Mouse (Mus musculus) hindbrain, embryonic 14.5 days (tissue): ENCODE measurements around the gene Ropn1l. TPM values are rescaled to one million over a fixed set of nuclear protein-coding genes. Genes with fewer than 3 reads are reported as not detected.
A peak's percentile ranks its signal among the peaks of the same experiment; 100 is the strongest.

Experiments used
- ATAC-seq: fragments of 200-750 bp; cut with Nextera tagmentation; 2 replicates; pipeline ENCODE4 v1.8.0; 2017; ENCODE audit warnings: moderate number of reproducible peaks, mild to moderate bottlenecking, moderate TSS enrichment, moderate library complexity; ENCODE audit not compliant: low FRiP score
- DNase-seq: peaks from one replicate; pipeline ENCODE4 v3.0.0-alpha.2; 2015; ENCODE audit warnings: low spot score
- H3K27ac ChIP-seq: fragments of 300-500 bp; sonication (generic); 2 replicates; pipeline ENCODE4 v1.5.1; 2014; ENCODE audit warnings: mild to moderate bottlenecking, moderate library complexity
- H3K27me3 ChIP-seq: fragments of 300-500 bp; sonication (generic); 2 replicates; pipeline ENCODE4 v1.6.1; 2014; ENCODE audit warnings: mild to moderate bottlenecking, low read length, mixed read lengths; ENCODE audit not compliant: control insufficient read depth, insufficient read depth
- H3K36me3 ChIP-seq: fragments of 300-500 bp; sonication (generic); replicated peaks from 2 replicates; pipeline ENCODE4 v1.6.1; 2014; ENCODE audit not compliant: control insufficient read depth, insufficient read depth
- H3K4me1 ChIP-seq: fragments of 300-500 bp; sonication (generic); replicated peaks from 2 replicates; pipeline ENCODE4 v1.6.1; 2014; ENCODE audit warnings: antibody characterized with exemption, low read length, mixed read lengths; ENCODE audit not compliant: control insufficient read depth, insufficient read depth
- H3K4me2 ChIP-seq: fragments of 300-500 bp; sonication (generic); replicated peaks from 2 replicates; pipeline ENCODE4 v1.6.1; 2014; ENCODE audit warnings: mild to moderate bottlenecking, moderate library complexity
- H3K4me3 ChIP-seq: fragments of 300-500 bp; sonication (generic); replicated peaks from 2 replicates; pipeline ENCODE4 v1.5.1; 2014; ENCODE audit warnings: mild to moderate bottlenecking, low read length
- H3K9ac ChIP-seq: fragments of 300-500 bp; sonication (generic); 2 replicates; pipeline ENCODE4 v1.6.1; 2014
- H3K9me3 ChIP-seq: fragments of 300-500 bp; sonication (generic); 2 replicates; pipeline ENCODE4 v1.6.1; 2016; ENCODE audit warnings: low read length; ENCODE audit not compliant: control insufficient read depth
- WGBS: fragments of 180-500 bp; shearing (Covaris S2); extraction: QIAGEN DNeasy Blood & Tissue Kit; methylation state at CpG from one replicate; pipeline ENCODE4 v1.1.7; 2014; 5-methylcytosine and 5-hydroxymethylcytosine counted together
- polyA plus RNA-seq: library from polyadenylated mRNA; unstranded; fragments of >200 nt; fragmentation: Nextera tagmentation; extraction: Ambion mirVana; gene quantifications from 2 replicates; pipeline ENCODE4 v1.2.1, GENCODE M21; 2014

The Ropn1l gene
- polyA plus RNA-seq, 1 experiment from 2014 or later, result 2.8 TPM

GRCm38 (mm10) chr15:31404346-31404745, 49.2 kb downstream of the Ropn1l start:
- Histone ChIP-seq H3K36me3 (no peaks in the 10 kb centered on the region), H3K9ac (no peak overlapping the region), H3K4me1 (0 out of 2 replicates have a peak, but pooled peaks cover 5% of the 10 kb centered on the region), H3K4me2 (no peak overlapping the region), H3K27me3 (no peaks in the 10 kb centered on the region), H3K4me3 (no peak overlapping the region), H3K27ac (no peak overlapping the region), H3K9me3 (no peaks in the 10 kb centered on the region)
- DNase-seq, result no peak
- ATAC-seq, result no peak
- WGBS, result 85% methylated on average over 8 of the region's 8 CpGs

- Histone ChIP-seq H3K4me3 (no peak overlapping the region), H3K27ac (0 out of 2 replicates have a peak overlapping the region, but pooled peaks have one; percentile 2), H3K27me3 (no peaks in the 10 kb centered on the region), H3K4me2 (no peak overlapping the region), H3K36me3 (no peaks in the 10 kb centered on the region), H3K4me1 (0 out of 2 replicates have a peak, but pooled peaks cover 5% of the 10 kb centered on the region), H3K9me3 (no peaks in the 10 kb centered on the region), H3K9ac (no peak overlapping the region)
- ATAC-seq (peak; percentile 45; the same call in 1 of the 2 replicates), DNase-seq (peak; percentile 28)
- 41% methylated on average over 12 of the region's 12 CpGs for WGBS
Measured at GRCm38 (mm10) chr15:31402200-31402892, 51.2 kb downstream of the Ropn1l start.

GRCm38 (mm10) chr15:31400974-31401373, 52.6 kb downstream of the Ropn1l start:
- Histone ChIP-seq H3K4me3 (no peak overlapping the region), H3K27ac (no peak overlapping the region), H3K9ac (no peak overlapping the region), H3K9me3 (no peaks in the 10 kb centered on the region), H3K36me3 (no peaks in the 10 kb centered on the region), H3K4me1 (0 out of 2 replicates have a peak, but pooled peaks cover 5% of the 10 kb centered on the region), H3K27me3 (no peaks in the 10 kb centered on the region), H3K4me2 (no peak overlapping the region)
- DNase-seq (no peak), ATAC-seq (no peak)
- 24% methylated on average over 3 of the region's 3 CpGs for WGBS

- H3K4me2 ChIP-seq, result no peak overlapping the region
- no peaks in the 10 kb centered on the region for H3K36me3 ChIP-seq
- ATAC-seq, result no peak
- 93% methylated on average over 13 of the region's 13 CpGs for WGBS
- no peaks in the 10 kb centered on the region for H3K9me3 ChIP-seq
- H3K27ac ChIP-seq, result no peak overlapping the region
- H3K27me3 ChIP-seq, result no peaks in the 10 kb centered on the region
- H3K4me1 ChIP-seq, result 0 out of 2 replicates have a peak, but pooled peaks cover 5% of the 10 kb centered on the region
- no peak for DNase-seq
- no peak overlapping the region for H3K9ac ChIP-seq
- H3K4me3 ChIP-seq, result no peak overlapping the region
Measured at GRCm38 (mm10) chr15:31398769-31399168, 54.8 kb downstream of the Ropn1l start.

GRCm38 (mm10) chr15:31397379-31397778, 56.2 kb downstream of the Ropn1l start:
- H3K4me1 ChIP-seq, result no peaks in the 10 kb centered on the region
- H3K4me2 ChIP-seq, result no peak overlapping the region
- WGBS, result 81% methylated on average over 3 of the region's 3 CpGs
- H3K27ac ChIP-seq, result no peak overlapping the region
- no peaks in the 10 kb centered on the region for H3K9me3 ChIP-seq
- no peaks in the 10 kb centered on the region for H3K36me3 ChIP-seq
- no peak overlapping the region for H3K4me3 ChIP-seq
- DNase-seq, result no peak
- no peaks in the 10 kb centered on the region for H3K27me3 ChIP-seq
- no peak for ATAC-seq
- H3K9ac ChIP-seq, result no peak overlapping the region

GRCm38 (mm10) chr15:31396755-31397154, 56.8 kb downstream of the Ropn1l start:
- ATAC-seq (no peak), DNase-seq (no peak)
- 79% methylated on average over 5 of the region's 5 CpGs for WGBS
- no peaks in the 10 kb centered on the region for H3K36me3 ChIP-seq
- no peaks in the 10 kb centered on the region for H3K27me3 ChIP-seq
- H3K4me2 ChIP-seq, result no peak overlapping the region
- no peaks in the 10 kb centered on the region for H3K9me3 ChIP-seq
- no peak overlapping the region for H3K9ac ChIP-seq
- no peaks in the 10 kb centered on the region for H3K4me1 ChIP-seq
- H3K4me3 ChIP-seq, result no peak overlapping the region
- no peak overlapping the region for H3K27ac ChIP-seq

GRCm38 (mm10) chr15:31395986-31396385, 57.6 kb downstream of the Ropn1l start:
- H3K36me3 ChIP-seq, result no peaks in the 10 kb centered on the region
- H3K9me3 ChIP-seq, result no peaks in the 10 kb centered on the region
- DNase-seq, result no peak
- no peak overlapping the region for H3K4me2 ChIP-seq
- no peak overlapping the region for H3K9ac ChIP-seq
- no peaks in the 10 kb centered on the region for H3K4me1 ChIP-seq
- no peak for ATAC-seq
- no peak overlapping the region for H3K4me3 ChIP-seq
- no peaks in the 10 kb centered on the region for H3K27me3 ChIP-seq
- H3K27ac ChIP-seq, result no peak overlapping the region
- 83% methylated on average over 4 of the region's 4 CpGs for WGBS

- Histone ChIP-seq H3K4me3 (no peak overlapping the region), H3K36me3 (no peaks in the 10 kb centered on the region), H3K9me3 (no peaks in the 10 kb centered on the region), H3K27me3 (no peaks in the 10 kb centered on the region), H3K4me1 (no peaks in the 10 kb centered on the region), H3K27ac (no peak overlapping the region), H3K9ac (no peak overlapping the region), H3K4me2 (no peak overlapping the region)
- ATAC-seq (no peak), DNase-seq (no peak)
- 87% methylated on average over 6 of the region's 6 CpGs for WGBS
Measured at GRCm38 (mm10) chr15:31393402-31393801, 60.1 kb downstream of the Ropn1l start.

- no peaks in the 10 kb centered on the region for H3K27me3 ChIP-seq
- no peak overlapping the region for H3K27ac ChIP-seq
- no peak overlapping the region for H3K9ac ChIP-seq
- no peaks in the 10 kb centered on the region for H3K9me3 ChIP-seq
- no peaks in the 10 kb centered on the region for H3K4me1 ChIP-seq
- H3K36me3 ChIP-seq, result no peaks in the 10 kb centered on the region
- H3K4me2 ChIP-seq, result no peak overlapping the region
- H3K4me3 ChIP-seq, result no peak overlapping the region
- DNase-seq (no peak), ATAC-seq (no peak)
- 77% methylated on average over 7 of the region's 7 CpGs for WGBS
Measured at GRCm38 (mm10) chr15:31392705-31393104, 60.8 kb downstream of the Ropn1l start.
